Mouse (Mus musculus): ENCODE measurements around the gene Slc35a3.
"Not testable (repeated sequence)": the region's sequence is repeated elsewhere in the genome, so short reads cannot be mapped to it uniquely, and the experiment has no call there.

Gene Slc35a3

DNA sequence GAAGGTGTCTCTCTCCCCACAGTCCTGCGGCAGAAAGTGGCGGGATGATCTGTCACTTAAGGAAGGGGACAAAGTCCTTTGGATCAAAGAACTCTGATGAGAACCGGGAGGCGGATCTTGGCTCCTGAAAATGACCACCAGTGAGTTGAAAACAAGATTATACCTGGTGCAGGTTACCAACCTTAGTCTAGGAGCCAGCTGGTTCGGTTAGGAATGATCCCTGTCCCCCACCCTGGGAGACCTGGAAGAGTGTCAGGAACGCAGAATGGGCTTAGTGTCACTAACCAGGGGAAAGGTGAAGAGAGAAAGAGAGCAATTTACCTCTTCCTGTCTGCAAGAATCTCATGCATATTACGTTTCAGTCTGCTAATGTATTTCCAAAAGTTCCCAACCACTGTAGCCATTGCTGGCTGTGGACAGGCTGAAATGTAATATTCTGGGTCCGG, at the start of gene Slc35a3:
Gene Slc35a3 (minus strand): TSS at position 396 of the 446 bp plus-strand sequence.
- DNase-seq (ENCODE audit: low spot score in 2 of 2) = no peak

DNA sequence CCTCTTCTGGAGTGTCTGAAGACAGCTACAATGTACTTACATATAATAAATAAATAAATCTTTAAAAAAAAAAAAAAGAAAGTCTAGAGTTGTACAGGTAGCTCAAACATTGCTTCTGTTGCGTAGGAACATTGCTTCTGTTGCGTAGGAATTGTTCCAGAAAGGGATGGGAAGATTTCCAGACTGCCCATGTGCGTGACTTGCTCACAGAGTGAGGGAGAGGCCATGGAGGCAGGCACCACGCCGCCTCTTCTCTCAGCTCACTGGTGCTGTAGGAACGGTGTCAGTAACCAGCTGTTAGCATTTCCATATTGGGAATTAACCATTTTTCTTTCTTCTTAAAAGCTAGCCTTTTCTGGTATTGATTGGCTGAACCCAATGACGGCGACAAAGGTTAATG, 40.2 kb upstream of the Slc35a3 start:
- DNase-seq (ENCODE audit: low spot score in 2 of 2) = no peak

DNA sequence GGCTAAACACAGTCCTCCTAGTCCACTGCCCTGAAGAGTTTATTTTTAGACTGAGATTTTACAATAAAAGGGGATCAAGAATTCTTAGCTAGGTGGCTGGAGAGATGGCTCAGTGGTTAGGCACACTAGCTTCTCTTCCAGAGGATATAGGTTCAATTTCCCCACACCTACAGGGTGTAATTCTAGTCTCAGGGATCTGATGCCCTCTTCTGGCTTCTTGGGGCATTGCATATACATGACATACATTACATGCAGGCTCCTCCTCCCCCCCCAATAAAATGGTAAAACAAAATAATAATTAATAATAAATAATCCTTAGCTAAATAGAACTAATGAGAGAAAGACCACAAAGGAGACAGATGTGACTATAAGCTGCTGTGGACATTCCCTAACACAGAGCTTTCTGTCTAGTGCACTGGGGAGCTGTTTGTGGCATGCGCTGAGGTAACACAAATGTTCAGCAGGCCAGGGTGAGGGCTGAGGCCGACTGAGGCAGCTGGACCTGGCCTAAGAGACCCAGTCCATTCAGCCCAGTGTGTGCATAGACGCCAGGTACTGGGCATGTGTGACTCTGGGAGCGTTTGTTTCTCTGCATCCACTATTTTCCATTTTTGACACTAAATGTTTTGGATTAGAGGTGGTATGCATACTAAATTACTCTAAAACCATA, 38.7 kb upstream of the Slc35a3 start:
- DNase-seq (ENCODE audit: low spot score in 2 of 2) = peak; percentile 60 to 76

DNA sequence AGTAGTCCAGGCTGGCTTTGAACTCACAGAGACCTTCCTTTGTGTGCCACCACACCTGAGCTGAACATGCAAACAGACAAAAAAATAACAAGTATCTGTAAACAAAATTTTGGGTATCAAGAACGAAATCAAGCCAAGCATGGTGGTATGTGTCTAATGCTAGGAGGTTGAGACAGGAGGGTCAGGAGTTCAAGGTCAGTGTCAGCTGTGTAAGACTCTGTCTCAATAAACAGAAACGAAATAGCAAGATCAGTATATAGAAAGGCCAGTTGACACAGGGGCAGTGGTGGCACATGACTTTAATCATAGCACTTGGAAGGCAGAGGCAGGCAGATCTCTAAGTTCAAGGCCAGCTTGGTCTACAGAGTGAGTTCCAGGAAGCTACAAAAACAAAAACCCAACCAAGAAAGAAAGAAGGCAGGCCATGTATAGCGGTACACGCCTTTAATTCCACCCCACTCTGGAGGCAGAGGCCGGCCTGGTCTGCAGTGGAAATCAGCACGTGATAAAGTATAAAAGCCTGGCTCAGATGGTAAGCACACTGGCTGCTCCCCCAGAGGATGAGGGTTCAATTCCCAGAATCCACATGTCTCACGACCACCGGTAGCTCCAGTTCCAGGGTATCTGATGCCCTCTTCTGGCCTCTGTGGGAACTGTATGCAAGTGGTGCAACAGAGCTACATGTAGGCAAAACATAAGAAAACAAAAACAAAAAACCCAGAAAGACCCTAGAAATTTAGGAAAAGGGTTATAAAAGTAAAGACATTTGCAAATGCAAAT, 36.0 kb upstream of the Slc35a3 start:
- DNase-seq (ENCODE audit: low spot score in 2 of 2) = peak; percentile 35 to 72

DNA sequence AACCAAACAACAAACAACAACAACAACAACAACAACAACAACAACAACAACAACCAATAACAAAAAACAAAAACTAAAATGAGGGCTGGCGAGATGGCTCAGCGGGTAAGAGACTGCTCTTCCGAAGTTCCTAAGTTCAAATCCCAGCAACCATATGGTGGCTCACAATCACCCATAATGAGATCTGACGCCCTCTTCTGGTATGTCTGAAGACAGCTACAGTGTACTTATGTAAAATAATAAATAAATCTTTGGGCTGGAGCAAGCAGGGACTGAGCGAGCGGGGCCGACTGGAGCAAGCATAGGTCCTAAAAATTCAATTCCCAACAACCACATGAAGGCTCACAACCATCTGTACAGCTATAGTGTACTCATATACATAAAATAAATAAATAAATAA, 35.0 kb upstream of the Slc35a3 start:
- DNase-seq (ENCODE audit: low spot score in 2 of 2) = not testable (repeated sequence)

DNA sequence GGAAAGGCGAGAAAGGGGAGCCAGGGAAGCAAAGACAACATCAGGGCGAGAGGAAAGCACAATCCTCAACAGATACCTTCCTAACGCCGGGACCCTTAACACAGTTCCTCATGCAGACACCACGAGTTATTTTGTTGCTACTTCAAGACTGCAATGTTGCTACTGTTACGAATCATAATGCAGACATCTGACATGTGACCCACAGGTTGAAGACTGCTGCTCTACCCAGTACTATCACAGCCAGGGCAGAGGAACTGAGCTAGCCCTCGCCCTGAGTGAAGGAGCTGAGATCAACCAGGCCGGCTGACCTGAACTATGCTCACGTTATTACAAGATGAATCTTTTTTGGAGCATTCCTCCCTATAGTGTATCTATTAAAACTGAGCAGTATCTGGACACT, 28.3 kb upstream of the Slc35a3 start:
- DNase-seq (ENCODE audit: low spot score in 2 of 2) = no peak

DNA sequence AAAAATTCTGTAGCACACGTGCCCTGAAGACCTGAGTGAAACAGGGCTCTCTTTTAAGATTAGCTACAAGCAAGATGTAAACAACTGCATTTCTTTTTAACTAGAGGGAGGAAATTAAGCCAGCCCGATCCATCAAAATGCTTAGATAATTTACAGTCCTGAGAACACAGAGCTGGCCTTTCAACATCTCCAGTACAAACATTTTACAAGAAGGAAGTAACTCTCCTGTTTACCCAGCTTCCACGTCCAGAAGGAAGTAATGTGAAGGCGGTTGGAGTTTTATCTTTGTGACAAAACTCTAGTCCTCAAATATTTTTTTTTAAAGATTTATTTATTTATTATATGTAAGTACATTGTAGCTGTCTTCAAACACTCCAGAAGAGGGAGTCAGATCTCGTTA, 27.5 kb upstream of the Slc35a3 start:
- no peak for DNase-seq (ENCODE audit: low spot score in 2 of 2)

DNA sequence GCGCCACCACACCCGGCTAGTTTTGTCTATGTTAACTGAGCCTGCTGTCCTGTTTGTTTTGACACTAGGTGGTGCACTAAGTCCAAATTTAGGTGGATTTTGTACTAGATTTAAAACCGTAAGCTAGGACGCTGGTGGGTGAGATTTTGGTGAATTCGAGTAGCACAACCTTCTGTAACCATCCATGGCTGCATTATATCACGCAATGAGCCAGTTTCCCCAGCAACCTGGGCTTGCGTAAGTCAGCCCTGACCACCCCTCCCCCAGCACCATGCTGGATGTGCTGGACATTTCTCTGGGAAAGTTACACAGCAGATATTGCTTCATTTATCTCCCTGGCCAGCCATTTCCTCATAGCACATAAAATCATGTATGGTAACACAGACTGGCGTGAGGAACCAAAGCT, 24.7 kb upstream of the Slc35a3 start:
- no peak for DNase-seq (ENCODE audit: low spot score in 2 of 2)

DNA sequence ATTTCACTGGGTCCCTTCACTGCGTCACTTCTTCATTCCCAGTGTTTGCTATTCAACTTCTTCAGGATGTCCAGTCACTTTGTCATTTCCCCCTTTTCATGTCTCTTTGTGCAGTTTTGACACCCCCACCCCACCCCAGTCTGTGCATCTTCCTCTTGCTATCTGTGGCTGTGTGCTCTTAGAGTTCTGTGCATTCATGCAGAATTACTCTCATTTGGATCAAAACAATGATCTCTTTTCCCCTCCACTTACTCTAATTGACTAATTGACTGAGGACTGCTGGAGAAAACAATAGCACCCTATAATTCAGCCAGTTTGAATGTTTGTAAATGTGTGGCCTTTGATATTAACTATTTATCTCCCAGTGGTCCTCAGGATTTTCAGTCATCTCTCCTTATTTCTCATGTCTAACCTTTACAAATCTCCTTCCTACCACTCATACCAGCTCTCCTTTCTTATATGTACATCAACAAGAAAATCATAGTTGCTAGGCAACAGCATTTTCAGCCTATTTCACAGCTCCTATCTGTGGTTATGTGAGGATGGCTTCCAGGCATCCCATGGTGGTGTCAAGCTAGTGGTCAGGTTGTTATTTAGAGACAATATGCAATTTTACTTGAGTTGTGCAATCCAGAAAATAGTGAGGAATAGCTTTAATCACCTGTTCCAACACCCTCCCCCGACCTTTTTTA, 17.0 kb upstream of the Slc35a3 start:
- DNase-seq (ENCODE audit: low spot score in 2 of 2) = no peak

DNA sequence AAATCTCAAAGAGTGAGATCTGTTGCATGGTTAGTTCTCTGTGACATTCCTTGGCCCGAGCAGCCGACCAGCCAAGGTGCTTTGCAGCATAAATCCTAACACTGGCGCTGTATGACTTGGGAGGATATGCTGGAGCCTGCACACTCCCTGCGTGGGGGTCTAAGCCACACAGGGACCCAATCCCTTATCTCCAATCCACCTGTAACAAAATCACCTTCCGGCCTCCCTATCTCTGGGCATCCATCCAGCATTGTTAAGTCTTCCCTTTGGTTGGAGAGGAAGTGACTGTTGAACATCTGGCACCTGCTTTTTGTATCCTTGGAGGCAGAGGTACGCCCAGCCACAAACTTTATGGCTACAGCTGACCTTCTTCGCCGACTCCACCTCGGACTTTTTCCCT, 14.2 kb upstream of the Slc35a3 start:
- DNase-seq (ENCODE audit: low spot score in 2 of 2) = no peak

DNA sequence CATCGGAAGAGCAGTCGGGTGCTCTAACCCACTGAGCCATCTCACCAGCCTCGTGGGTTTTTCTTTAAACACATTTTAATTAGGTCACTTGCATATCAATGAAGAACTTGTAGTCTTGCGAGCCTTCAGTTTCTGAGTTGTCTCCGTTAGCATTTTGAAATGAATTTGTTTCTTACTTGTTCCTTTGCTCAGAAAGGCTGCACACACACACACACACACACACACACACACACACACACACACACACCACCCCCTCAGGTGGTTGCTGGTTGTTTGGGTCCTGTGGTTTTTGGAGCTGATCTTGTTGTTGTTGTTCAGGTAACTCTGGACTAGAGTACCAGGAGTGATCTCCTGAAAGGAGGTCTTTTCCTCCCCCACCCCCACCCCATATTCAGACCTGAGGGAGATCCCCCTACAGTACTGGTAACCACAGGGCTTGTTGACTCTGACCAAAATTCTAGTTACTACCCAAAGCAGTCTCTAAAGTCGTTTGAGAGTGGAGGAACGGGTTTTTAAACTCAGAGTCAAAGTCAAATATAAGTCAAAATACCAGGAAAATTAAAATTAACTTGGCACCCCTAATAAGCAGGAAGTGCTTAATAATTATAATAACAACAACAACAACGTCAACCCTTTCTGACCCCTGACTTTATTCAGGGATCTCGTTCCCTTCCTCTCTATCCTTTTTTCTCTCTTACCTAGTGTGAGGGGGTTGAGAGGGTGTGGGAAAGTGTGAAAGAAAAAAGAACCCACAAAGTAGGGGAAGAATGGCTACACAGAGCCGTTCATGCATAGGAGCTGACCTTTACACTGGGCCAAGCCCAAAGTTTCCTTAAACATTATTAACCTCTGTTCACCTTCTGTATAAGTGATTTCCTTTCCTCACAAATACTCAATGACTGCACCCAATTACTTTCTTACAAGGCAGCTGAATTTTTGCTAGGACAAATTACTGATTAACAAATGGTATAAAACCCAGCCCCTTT, 11.2 kb upstream of the Slc35a3 start:
- no peak for DNase-seq (ENCODE audit: low spot score in 2 of 2)

DNA sequence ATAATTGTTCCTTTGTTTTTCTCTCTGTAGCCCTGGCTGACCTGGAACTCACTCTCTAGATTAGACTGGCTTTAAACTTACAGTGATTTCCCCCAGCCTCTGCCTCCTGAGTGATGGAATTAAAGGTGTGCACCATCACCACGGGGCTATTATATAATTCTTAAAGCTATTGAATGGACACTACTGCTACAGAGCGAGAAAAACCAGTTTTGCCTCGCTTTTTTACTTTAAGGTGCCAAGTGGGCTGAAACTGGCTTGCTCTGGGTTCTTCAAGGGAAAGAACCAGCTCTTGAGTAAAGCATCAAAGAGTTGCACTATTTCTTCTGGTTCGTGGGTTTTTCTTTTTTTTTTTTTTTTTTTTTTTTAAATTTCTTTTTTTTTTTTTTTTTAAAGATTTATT, 10.3 kb upstream of the Slc35a3 start:
- DNase-seq (ENCODE audit: low spot score in 2 of 2) = no peak

DNA sequence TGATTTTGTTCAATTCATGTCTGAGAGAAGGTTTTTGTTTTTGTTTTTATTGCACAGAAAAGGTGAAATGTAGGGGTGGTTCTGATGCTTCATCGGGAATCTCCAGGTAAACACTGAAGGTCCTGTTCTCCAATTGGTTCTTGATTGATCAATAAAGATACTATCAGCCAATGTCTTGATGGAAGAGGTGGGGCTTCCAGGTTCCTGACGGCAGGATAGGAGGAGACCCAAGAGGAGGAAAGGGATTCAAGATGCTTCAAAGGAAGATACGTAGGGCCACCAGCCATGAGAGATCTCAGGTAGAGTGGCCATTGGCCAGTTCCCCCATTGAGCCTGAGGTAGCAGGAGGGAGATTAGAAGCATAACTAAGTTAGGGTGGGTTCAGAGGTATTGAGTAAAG, 6.3 kb upstream of the Slc35a3 start:
- DNase-seq (ENCODE audit: low spot score in 2 of 2) = no peak

DNA sequence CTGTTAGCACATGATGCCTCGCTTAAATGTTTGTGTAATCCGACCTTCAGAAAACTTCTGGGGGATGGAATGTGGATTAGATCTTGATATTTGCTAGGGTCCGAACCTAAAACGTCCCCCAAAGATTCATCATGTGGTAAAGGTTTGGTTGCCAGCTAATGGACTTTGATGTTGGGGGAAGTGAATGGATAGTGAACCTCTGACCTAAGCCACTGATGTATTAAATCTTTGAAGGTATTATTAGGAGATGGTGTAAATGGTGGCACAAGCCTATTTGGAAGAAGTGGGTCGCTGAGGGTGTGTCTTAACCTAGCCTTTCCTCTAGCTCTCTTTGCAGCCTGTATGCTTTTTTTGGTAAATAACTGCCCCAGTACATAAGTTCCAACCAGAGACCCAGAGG, 400 bp upstream of the Slc35a3 start:
- no peak for DNase-seq (ENCODE audit: low spot score in 2 of 2)

DNA sequence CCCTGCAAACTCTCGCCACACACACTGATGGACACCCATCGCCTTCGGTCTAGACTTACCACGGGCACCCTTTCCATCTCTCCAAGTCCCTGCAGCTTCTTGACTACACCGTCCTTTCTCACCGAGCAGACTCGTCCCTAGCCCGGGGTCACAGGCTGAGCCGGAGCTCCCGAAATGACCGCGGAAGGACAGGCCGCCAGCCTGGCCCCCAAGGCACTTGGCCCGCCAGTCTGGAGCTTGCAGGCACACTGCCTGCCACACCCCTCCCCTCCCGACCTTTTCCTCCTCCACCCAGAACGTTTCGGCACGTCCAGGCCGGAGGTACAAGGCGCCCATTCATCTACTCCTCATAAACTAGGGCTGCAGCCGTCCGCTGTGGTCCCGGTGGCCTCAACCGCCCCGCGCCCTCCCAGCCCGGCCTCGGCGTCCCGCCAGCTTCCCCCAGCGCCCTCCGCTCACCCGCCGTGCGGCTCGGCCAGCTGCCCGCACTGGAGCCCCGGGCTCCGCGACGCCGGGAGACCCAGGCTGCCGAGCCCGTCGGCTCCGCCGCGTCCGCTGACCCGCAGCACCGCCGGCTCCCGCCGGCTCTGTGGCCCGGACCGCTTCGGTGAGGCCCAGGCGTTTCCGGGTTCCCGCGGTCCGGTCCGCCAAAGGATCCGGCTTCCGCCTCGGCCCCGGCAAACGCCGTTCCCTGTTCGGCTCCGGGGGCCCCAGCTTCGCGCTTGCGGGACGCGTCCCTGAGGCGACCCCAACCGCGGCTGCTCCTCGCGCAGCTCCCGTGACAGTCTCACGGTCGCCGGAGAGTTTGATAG, 801 bp downstream of the Slc35a3 start:
- peak; percentile 79 to 93 for DNase-seq (ENCODE audit: low spot score in 2 of 2)

DNA sequence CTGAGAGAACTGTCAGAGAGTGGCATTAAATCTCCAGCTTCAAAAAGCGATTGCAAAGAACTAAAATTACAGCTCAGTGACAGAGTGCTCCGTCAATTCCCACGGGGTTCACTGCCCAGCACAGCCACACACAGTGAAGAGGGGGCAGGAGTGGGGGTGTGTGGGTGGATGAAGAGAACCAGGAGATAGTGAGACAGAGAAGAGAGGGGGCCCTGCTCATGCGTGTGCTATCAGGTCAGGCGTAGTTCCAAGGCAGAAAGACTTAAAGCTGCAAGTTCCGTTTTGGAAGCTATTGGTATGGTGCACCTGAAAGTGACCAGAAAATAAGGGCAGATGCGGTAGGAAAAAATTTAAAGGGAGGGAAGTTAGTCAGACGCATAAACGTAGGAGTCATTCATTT, 1.7 kb downstream of the Slc35a3 start:
- no peak for DNase-seq (ENCODE audit: low spot score in 2 of 2)

DNA sequence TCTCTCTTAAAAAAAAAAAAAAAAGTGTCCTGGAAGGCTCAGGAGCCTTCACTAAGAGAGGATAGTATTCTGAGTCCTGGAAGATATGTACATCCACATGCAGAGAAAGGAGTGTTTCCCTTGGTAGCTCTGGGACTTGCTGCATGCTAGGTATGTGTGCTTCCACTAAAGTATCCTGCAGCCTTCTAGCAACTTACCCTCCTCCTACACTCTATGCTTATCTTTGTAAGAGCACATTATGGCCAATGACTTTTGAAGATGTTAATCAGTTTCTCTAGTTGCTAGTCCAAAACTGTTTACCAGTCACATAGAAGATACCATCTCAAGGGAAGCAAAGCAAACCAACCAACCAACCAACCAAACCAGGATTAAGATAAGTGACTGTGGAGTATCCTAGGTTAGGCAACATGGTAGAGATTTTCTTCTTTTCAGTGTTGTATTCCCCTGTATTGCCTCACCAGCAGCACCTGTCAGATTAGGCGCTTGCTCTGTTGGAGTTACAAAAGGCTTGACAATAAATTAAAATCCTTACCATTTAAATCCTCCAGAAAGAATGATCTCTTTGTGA, 6.9 kb downstream of the Slc35a3 start:
- DNase-seq (ENCODE audit: low spot score in 2 of 2) = no peak

DNA sequence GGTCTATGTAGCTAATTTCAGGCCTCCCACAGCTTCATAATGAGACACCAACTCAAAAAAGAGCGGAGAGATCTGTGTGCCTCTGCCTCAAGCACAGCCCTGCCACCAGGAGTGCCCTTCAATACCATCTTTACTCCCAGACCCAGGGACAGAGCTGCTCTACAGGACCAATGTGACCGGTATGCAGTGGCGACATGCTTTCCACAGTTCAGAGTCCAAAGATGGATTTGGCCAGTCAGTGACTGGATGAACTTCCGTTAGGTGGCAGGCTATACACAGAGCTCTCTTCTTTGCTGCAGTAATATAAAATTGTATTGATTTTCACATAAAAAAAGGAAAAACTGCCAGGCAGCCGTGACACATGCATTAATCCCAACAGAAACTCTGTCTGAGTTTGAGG, 8.8 kb downstream of the Slc35a3 start:
- DNase-seq (ENCODE audit: low spot score in 2 of 2) = no peak

DNA sequence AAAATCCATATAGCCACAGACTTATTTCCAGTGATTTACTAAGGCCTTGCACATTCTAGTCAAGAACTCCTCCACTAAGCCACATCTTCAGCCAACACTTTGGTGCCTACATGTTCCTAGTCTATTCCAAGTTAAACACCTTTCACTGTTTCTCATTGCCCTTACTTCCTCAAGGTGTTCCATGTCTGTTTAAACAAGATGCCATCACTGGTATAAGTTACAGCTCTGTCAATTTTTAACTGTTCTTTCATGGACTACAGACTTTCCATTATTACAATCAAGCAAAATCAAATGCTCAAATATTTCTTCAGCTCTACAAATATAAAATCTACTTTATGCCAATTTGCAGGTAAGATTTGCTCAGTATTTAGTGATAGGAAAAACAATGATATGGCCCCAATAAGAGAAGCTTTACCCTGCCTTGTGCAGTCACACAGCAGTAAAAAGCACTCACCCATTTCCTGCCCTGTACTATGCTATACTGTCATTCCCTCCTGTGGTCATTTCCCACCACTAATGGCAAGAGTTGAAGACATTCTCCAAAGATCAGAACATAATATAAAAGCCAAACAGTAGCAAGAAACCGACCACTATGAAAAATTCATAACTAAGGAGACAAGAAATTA, 9.9 kb downstream of the Slc35a3 start:
- no peak for DNase-seq (ENCODE audit: low spot score in 2 of 2)

DNA sequence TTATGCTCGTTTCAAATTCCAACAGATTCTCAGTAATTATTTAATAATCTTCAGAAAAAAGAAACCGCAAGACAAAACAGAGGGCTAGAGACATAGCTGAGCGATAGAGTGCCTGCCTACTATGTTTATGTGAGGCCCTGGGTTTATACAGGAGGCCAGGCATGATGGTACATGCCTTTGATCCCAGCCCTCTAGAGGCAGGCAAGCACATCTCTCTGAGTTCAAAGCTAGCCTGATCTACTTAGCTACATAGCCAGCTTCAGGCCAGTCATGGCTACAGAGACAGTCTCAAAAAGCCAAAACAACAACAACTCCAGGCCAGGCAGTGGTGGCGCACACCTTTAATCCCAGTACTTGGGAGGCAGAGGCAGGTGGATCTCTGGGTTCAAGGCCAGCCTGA, 11.0 kb downstream of the Slc35a3 start:
- DNase-seq (ENCODE audit: low spot score in 2 of 2) = no peak
